Mouse (Mus musculus): Measurements from ENCODE around the gene F11r. TPM values are rescaled to one million over a fixed set of nuclear protein-coding genes. Genes with fewer than 3 reads are reported as not detected.

Gene F11r
- total and polyA plus RNA-seq, 3 experiments, result 0.74 to 1.6 (median 1.3) TPM

DNA sequence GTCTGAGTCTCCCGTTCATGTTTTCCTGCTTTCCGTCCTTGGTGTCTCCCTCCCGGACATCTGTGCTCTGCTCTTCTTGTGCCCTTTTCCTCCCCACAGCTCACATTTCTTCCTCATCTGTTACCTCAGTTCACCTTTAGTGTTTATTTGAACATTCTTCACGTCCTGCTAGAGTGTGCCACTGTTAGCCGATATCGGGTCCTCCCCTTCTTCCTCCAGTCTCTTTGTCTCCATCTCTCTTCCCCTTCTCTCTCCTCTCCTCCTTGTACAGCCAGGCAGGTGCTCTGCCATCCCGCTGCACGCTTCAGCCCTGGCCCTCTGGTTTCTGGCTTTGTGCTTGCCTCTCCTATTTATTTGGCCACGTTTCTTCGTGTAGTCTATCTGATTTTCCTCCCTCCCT, 10.4 kb downstream of the F11r start:
- Histone ChIP-seq H3K36me3 (replicated peaks in 1 of 2; ENCODE audit: control insufficient read depth in 1 of 2, insufficient read depth in 1 of 2, low read length in 1 of 2) (no peaks in the 10 kb centered on the region), H3K9me3 (replicated peaks; ENCODE audit: low read length) (peaks cover 10% of the 10 kb centered on the region), H3K79me2 (replicated peaks; ENCODE audit: control insufficient read depth, extremely low read depth, insufficient read depth, poor library complexity, severe bottlenecking) (no peaks in the 10 kb centered on the region), H3K27me3 (replicated peaks) (no peaks in the 10 kb centered on the region), H3K27ac (ENCODE audit: insufficient read depth, low read depth) (no peak overlapping the region), H3K4me2 (ENCODE audit: insufficient read depth, low read depth, poor library complexity, severe bottlenecking) (no peak overlapping the region), H3K4me1 (ENCODE audit: control insufficient read depth in 1 of 2, insufficient read depth in 2 of 2) (peaks cover 7 to 14% of the 10 kb centered on the region in 2 experiments), H3K9ac (ENCODE audit: insufficient read depth, low read depth) (no peak overlapping the region), H3K4me3 (replicated peaks in 1 of 3; ENCODE audit: low read depth in 2 of 3, low read length in 2 of 3, poor library complexity in 1 of 3) (no peak overlapping the region)
- dilution Hi-C loops (cut with MboI; ENCODE audit: extremely low pct_ligation_motif_present, extremely low pct_unique_long_range_greater_than_20kb, low sequenced_read_pairs) (no loop called here), in situ Hi-C loops (cut with MboI; ENCODE audit: low pct_ligation_motif_present, low pct_unique_long_range_greater_than_20kb, low sequenced_read_pairs) (no loop called here)
- DNase-seq (ENCODE audit: extremely low read depth), result no peak
- TF ChIP-seq GABPA (IDR thresholded peaks at IDR 0.05; ENCODE audit: insufficient replicate concordance, low read depth, low read length), result no peak
- TF ChIP-seq KAT2A (IDR thresholded peaks at IDR 0.05; ENCODE audit: insufficient replicate concordance, low read length), result no peak
- no peak for TF ChIP-seq USF2 (conservative IDR thresholded peaks at IDR 0.05; ENCODE audit: low read depth, low read length)
- no peak for TF ChIP-seq RAD21 (IDR thresholded peaks at IDR 0.05; ENCODE audit: low read depth, low read length)
- TF ChIP-seq NELFE (IDR thresholded peaks at IDR 0.05; ENCODE audit: low read depth, low read length), result no peak
- TF ChIP-seq HCFC1 (IDR thresholded peaks at IDR 0.05; ENCODE audit: low read depth, low read length), result no peak
- TF ChIP-seq JUND (conservative IDR thresholded peaks at IDR 0.05; ENCODE audit: low read depth, low read length), result no peak
- TF ChIP-seq MYC (IDR thresholded peaks at IDR 0.05; ENCODE audit: low read depth, low read length), result no peak
- no peak for TF ChIP-seq BHLHE40 (IDR thresholded peaks at IDR 0.05; ENCODE audit: low read depth, low read length)
- TF ChIP-seq ETS1 (conservative IDR thresholded peaks at IDR 0.05; ENCODE audit: low read depth, low read length), result no peak
- TF ChIP-seq TBP (conservative IDR thresholded peaks at IDR 0.05; ENCODE audit: low read depth, low read length), result no peak

DNA sequence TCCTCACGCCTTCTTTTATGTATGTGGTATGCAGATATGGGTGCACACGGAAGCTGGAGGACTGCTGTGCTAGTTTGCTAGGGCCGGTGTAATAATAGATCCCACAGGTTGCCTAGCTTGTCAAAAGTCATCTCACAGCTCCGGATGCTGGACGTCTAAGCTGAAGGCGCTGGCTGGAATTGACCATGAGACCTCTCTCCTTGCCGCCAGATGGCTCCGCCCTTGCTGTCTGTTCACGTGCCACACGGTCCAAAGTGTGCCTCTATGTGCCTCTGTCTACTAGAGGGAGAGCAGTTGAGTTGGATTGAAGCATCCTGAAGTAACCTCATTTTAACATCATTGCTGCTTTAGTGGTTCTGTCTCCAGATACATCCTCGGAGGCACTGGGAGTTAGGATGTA, 12.7 kb downstream of the F11r start:
- Histone ChIP-seq H3K36me3 (replicated peaks in 1 of 2; ENCODE audit: control insufficient read depth in 1 of 2, insufficient read depth in 1 of 2, low read length in 1 of 2) (no peaks in the 10 kb centered on the region), H3K4me2 (ENCODE audit: insufficient read depth, low read depth, poor library complexity, severe bottlenecking) (no peak overlapping the region), H3K27me3 (replicated peaks) (no peaks in the 10 kb centered on the region), H3K9me3 (replicated peaks; ENCODE audit: low read length) (peaks cover 2% of the 10 kb centered on the region), H3K4me3 (replicated peaks in 1 of 3; ENCODE audit: low read depth in 2 of 3, low read length in 2 of 3, poor library complexity in 1 of 3) (no peak overlapping the region), H3K4me1 (ENCODE audit: control insufficient read depth in 1 of 2, insufficient read depth in 2 of 2) (peaks cover 7 to 25% of the 10 kb centered on the region in 2 experiments), H3K27ac (ENCODE audit: insufficient read depth, low read depth) (no peak overlapping the region), H3K9ac (ENCODE audit: insufficient read depth, low read depth) (no peak overlapping the region), H3K79me2 (replicated peaks; ENCODE audit: control insufficient read depth, extremely low read depth, insufficient read depth, poor library complexity, severe bottlenecking) (no peaks in the 10 kb centered on the region)
- in situ Hi-C loops (cut with MboI; ENCODE audit: low pct_ligation_motif_present, low pct_unique_long_range_greater_than_20kb, low sequenced_read_pairs), result no loop called here
- DNase-seq (ENCODE audit: extremely low read depth), result no peak
- dilution Hi-C loops (cut with MboI; ENCODE audit: extremely low pct_ligation_motif_present, extremely low pct_unique_long_range_greater_than_20kb, low sequenced_read_pairs), result no loop called here
- TF ChIP-seq RCOR1 (conservative IDR thresholded peaks at IDR 0.05; ENCODE audit: low read depth, low read length) (no peak), SIN3A (IDR thresholded peaks at IDR 0.05; ENCODE audit: low read length) (no peak), POLR2AphosphoS2 (IDR thresholded peaks at IDR 0.05; ENCODE audit: low read depth, low read length) (no peak), E2F4 (IDR thresholded peaks at IDR 0.05; ENCODE audit: insufficient replicate concordance, low read depth, low read length) (no peak)
